Mouse (Mus musculus): ENCODE measurements at regions not wholly inside any gene's neighbourhood (a gene's known extent, or its start where the extent isn't known, plus 50 kb on each side); places are given as distances from the start of the nearest gene placed in this dataset.

DNA sequence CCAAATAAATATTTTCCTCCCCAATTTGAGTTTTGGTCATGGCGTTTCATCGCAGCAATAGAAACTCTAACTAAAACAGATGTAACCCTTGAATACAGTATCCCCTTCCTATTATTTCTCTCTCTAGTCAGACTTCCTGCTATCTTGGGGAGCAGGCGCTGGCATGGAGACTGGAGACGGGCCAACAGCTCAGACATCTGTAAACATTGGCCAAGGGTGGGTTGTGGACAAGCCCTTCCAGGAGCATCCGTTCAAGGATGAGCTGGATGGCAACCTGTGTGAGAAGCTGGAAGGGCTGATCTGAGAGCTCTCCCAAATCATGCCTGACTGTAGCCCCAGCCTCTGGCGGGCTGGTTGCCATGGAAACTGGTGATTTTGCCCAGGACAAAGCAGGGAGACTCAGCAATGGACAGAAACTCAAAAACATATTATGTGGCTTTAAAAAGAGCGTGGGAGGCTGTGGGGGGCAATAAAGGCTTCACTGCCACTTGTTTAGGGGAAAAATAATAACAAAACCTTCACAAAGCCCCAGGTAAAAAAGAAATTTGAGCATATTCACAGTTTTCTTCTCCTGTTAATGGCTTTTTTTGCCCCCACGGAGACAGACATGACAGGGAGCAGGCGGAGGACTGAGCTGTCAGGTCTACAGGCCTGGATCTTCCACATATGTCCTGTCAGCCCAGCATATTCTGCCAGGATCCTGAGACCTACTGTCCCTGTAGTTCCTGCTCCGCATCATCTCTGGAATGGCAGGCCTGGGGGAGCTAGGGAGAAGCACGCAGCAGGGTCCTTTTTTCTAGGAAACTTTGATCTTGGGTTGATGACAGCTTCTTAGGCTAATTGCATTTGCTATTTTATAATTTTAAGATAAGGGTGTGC lies 113.0 kb downstream of the Chst1 start:
- TF ChIP-seq CTCF (IDR thresholded peaks at IDR 0.05; ENCODE audit: borderline replicate concordance, extremely low read depth, insufficient read depth, insufficient read length), result no peak
- TF ChIP-seq POLR2A (IDR thresholded peaks at IDR 0.05; ENCODE audit: borderline replicate concordance, extremely low read depth, insufficient read depth, insufficient read length, poor library complexity, severe bottlenecking), result no peak

Measured in brain, embryonic 14.5 days (tissue).